Mouse (Mus musculus): Measurements from ENCODE around the gene Hist2h4. TPM values are rescaled to one million over a fixed set of nuclear protein-coding genes. Genes with fewer than 3 reads are reported as not detected.

Hist2h4 gene
- polyA plus RNA-seq, 1 experiment from 2014 or later, result 8.4 TPM

GRCm38 (mm10) chr3:96263558-96264403 is 670 bp upstream of the Hist2h4 start:
- peak; percentile 26; the same call in 1 of the 2 replicates for ATAC-seq
- peak overlapping the region; percentile 85 for H3K4me2 ChIP-seq (ENCODE audit: low read length)
- 4% methylated on average over 27 of the region's 27 CpGs for WGBS
- peak overlapping the region; percentile 98 for H3K27ac ChIP-seq (ENCODE audit: low read length)
- H3K36me3 ChIP-seq (ENCODE audit: control insufficient read depth, insufficient read depth), result no peaks in the 10 kb centered on the region
- no peaks in the 10 kb centered on the region for H3K9me3 ChIP-seq (ENCODE audit: control insufficient read depth, low read length)
- H3K4me3 ChIP-seq (replicated peaks; ENCODE audit: low read length), result peak overlapping the region; percentile 69
- H3K27me3 ChIP-seq (replicated peaks; ENCODE audit: control insufficient read depth, insufficient read depth, low read length), result no peaks in the 10 kb centered on the region
- peak overlapping the region; percentile 58 for H3K9ac ChIP-seq (replicated peaks; ENCODE audit: low read depth, low read length)
- H3K4me1 ChIP-seq (replicated peaks; ENCODE audit: control insufficient read depth, insufficient read depth, low read length), result peaks cover 24% of the 10 kb centered on the region

- peak; percentile 71 for ATAC-seq
- H3K9me3 ChIP-seq (ENCODE audit: control insufficient read depth, low read length), result no peaks in the 10 kb centered on the region
- peaks cover 17% of the 10 kb centered on the region for H3K4me1 ChIP-seq (replicated peaks; ENCODE audit: control insufficient read depth, insufficient read depth, low read length)
- under 1% methylated on average over 19 of the region's 19 CpGs for WGBS
- H3K4me2 ChIP-seq (ENCODE audit: low read length), result peak overlapping the region; percentile 85
- no peaks in the 10 kb centered on the region for H3K36me3 ChIP-seq (ENCODE audit: control insufficient read depth, insufficient read depth)
- peak overlapping the region; percentile 98 for H3K27ac ChIP-seq (ENCODE audit: low read length)
- no peaks in the 10 kb centered on the region for H3K27me3 ChIP-seq (replicated peaks; ENCODE audit: control insufficient read depth, insufficient read depth, low read length)
- peak overlapping the region; percentile 69 for H3K4me3 ChIP-seq (replicated peaks; ENCODE audit: low read length)
- H3K9ac ChIP-seq (replicated peaks; ENCODE audit: low read depth, low read length), result peak overlapping the region; percentile 83
Measured at GRCm38 (mm10) chr3:96262216-96262875, 765 bp downstream of the Hist2h4 start.

DNA sequence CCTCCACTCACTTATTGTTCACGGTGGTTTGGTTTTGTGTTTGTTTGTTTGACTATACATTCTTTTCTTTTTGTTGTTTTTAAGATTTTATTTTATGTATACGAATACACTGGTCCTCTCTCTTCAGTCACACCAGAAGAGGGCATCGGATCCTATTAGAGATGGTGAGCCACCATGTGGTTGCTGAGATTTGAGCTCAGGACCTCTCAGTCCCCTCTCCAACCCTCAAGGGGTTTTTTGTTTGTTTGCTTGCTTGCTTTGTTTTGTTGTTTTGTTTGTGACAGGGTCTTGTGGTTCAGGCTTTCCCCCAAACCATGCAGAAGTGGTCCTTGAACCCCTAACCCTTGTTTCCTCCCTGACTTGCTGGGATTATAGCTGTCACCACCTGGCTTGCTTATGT is 1.5 kb downstream of the Hist2h4 start:
- no peak for ATAC-seq
- Histone ChIP-seq H3K4me1 (replicated peaks; ENCODE audit: control insufficient read depth, insufficient read depth, low read length) (peaks cover 17% of the 10 kb centered on the region), H3K9ac (replicated peaks; ENCODE audit: low read depth, low read length) (no peak overlapping the region; the same call in 1 of the 2 replicates), H3K27me3 (replicated peaks; ENCODE audit: control insufficient read depth, insufficient read depth, low read length) (no peaks in the 10 kb centered on the region), H3K4me3 (replicated peaks; ENCODE audit: low read length) (peak overlapping the region; percentile 69), H3K4me2 (ENCODE audit: low read length) (peak overlapping the region; percentile 85), H3K36me3 (ENCODE audit: control insufficient read depth, insufficient read depth) (no peaks in the 10 kb centered on the region), H3K9me3 (ENCODE audit: control insufficient read depth, low read length) (no peaks in the 10 kb centered on the region), H3K27ac (ENCODE audit: low read length) (peak overlapping the region; percentile 98)
- 54% methylated on average over 3 of the region's 3 CpGs for WGBS

DNA sequence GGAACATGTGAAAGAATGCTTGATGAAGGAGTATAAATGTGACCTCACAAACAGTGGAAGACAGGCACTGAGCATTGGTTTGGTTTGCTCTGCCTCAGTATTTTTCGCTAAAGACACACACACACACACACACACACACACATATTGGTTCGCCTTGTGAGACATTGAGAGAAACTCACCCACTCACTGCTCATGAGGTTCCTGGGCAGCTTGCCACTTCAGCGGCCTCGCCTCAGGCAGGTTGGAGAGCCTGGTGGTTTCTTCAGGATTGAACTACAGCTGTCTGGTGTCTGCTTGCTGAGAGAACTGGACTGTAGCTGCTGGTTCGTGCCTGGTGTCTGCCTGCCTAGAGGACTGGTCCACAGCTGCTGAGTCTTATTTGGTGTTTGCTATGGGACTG is 2.9 kb downstream of the Hist2h4 start:
- Histone ChIP-seq H3K4me3 (replicated peaks; ENCODE audit: low read length) (no peak overlapping the region), H3K4me2 (ENCODE audit: low read length) (no peak overlapping the region), H3K27ac (ENCODE audit: low read length) (no peak overlapping the region), H3K9ac (replicated peaks; ENCODE audit: low read depth, low read length) (no peak overlapping the region), H3K4me1 (replicated peaks; ENCODE audit: control insufficient read depth, insufficient read depth, low read length) (peaks cover 17% of the 10 kb centered on the region), H3K9me3 (ENCODE audit: control insufficient read depth, low read length) (no peaks in the 10 kb centered on the region), H3K36me3 (ENCODE audit: control insufficient read depth, insufficient read depth) (no peaks in the 10 kb centered on the region), H3K27me3 (replicated peaks; ENCODE audit: control insufficient read depth, insufficient read depth, low read length) (no peaks in the 10 kb centered on the region)
- 88% methylated on average over 5 of the region's 5 CpGs for WGBS
- ATAC-seq, result no peak

DNA sequence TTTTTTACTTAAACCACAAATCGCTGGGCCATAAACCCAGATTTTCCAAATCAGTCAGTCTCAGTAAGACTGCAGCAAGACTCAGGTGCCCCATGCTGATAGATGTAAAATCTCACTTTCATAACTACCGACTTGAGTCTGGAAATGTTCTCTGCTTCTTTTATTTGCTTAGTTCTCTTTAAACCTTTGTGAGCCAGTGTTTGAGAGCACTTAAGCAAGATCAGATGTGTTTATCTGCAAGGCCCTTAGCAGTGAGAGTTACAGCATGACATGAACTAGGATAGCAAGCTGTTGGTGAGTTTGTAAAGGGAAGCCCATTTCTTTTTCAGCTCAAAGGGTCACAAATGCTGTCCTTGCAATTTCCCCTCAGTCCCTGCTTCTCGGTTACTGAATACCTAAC is 5.9 kb downstream of the Hist2h4 start:
- 80% methylated on average over 3 of the region's 3 CpGs for WGBS

DNA sequence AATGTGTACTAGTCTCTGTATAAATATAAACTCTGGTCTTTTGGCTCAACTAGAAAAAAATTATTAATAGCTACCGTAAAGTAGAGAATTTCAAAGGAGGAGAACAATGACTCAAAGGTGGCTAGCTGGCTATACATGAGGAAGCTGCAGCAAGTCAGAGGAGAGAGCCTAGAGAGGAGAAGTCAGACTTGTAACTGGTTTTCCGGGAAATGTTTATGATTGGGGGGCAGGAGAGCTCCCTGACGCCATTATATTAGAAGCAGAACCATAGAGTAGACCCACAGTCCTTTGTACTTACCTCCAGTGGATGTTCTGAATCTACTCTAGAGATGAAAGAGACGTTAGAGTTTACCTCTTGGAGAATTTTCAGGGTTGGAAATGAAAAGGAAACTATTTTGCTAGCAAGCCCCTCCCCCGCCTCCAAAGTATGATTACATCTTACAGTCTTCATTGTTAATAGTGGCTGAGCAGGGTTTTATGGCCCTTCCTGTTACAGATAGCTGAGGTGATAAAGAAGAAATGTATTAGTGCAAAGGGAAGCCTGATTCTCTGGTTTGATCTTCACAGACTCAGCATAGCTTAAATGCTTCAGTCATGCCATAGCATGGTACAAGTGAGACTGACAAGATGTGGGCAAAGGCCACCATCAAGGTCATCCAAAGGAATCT is 7.1 kb downstream of the Hist2h4 start:
- no peaks in the 10 kb centered on the region for H3K36me3 ChIP-seq (ENCODE audit: control insufficient read depth, insufficient read depth)
- WGBS, result 82% methylated on average over 5 of the region's 5 CpGs
- H3K9me3 ChIP-seq (ENCODE audit: control insufficient read depth, low read length), result no peaks in the 10 kb centered on the region
- H3K4me2 ChIP-seq (ENCODE audit: low read length), result no peak overlapping the region
- no peaks in the 10 kb centered on the region for H3K27me3 ChIP-seq (replicated peaks; ENCODE audit: control insufficient read depth, insufficient read depth, low read length)
- no peak overlapping the region for H3K4me3 ChIP-seq (replicated peaks; ENCODE audit: low read length)
- no peak overlapping the region for H3K27ac ChIP-seq (ENCODE audit: low read length)
- ATAC-seq, result no peak
- H3K4me1 ChIP-seq (replicated peaks; ENCODE audit: control insufficient read depth, insufficient read depth, low read length), result no peaks in the 10 kb centered on the region
- H3K9ac ChIP-seq (replicated peaks; ENCODE audit: low read depth, low read length), result no peak overlapping the region

More for the DNA sequence above, 5.9 kb downstream of the Hist2h4 start:
- Histone ChIP-seq H3K4me3 (replicated peaks; ENCODE audit: low read length) (no peak overlapping the region), H3K27ac (ENCODE audit: low read length) (no peak overlapping the region), H3K9ac (replicated peaks; ENCODE audit: low read depth, low read length) (no peak overlapping the region), H3K9me3 (ENCODE audit: control insufficient read depth, low read length) (no peaks in the 10 kb centered on the region), H3K4me2 (ENCODE audit: low read length) (no peak overlapping the region), H3K4me1 (replicated peaks; ENCODE audit: control insufficient read depth, insufficient read depth, low read length) (peaks cover 5% of the 10 kb centered on the region), H3K36me3 (ENCODE audit: control insufficient read depth, insufficient read depth) (no peaks in the 10 kb centered on the region), H3K27me3 (replicated peaks; ENCODE audit: control insufficient read depth, insufficient read depth, low read length) (no peaks in the 10 kb centered on the region)
- no peak for ATAC-seq

DNA sequence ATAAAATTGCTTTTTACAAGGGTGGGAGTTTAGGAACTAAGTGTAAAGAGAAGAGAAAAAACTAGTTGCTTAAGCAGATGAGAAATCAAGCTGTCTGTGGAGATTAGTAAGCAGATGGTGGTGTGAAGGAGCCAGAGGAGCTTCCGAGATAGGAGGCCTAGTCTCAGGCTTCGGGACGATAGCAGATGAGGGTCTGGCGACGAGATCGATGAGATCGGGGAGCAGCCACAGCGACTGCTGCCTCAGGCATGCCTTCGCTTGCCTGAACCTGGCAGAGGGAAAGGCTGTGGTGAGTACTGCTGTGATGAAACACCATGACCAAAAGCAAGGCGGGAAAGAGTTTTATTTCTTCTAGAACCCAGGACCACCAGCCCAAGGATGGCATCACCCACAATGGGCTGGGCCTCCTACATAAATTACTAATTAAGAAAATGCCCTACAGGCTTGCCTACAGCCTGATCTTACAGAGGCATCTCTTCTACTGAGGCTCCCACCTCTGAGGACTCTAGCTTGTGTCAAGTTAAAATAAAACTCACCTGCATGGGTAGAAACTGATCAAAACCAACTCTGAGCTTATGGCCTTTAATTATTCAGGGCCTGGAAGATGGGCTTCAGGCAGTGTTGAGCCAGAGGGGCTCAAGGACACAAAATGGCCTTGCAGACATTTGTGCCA is 8.3 kb downstream of the Hist2h4 start:
- ATAC-seq, result no peak
- WGBS, result 54% methylated on average over 10 of the region's 10 CpGs
- no peak overlapping the region for H3K4me2 ChIP-seq (ENCODE audit: low read length)
- no peak overlapping the region for H3K9ac ChIP-seq (replicated peaks; ENCODE audit: low read depth, low read length)
- H3K4me3 ChIP-seq (replicated peaks; ENCODE audit: low read length), result no peak overlapping the region
- H3K27me3 ChIP-seq (replicated peaks; ENCODE audit: control insufficient read depth, insufficient read depth, low read length), result no peaks in the 10 kb centered on the region
- no peaks in the 10 kb centered on the region for H3K4me1 ChIP-seq (replicated peaks; ENCODE audit: control insufficient read depth, insufficient read depth, low read length)
- H3K27ac ChIP-seq (ENCODE audit: low read length), result no peak overlapping the region
- H3K36me3 ChIP-seq (ENCODE audit: control insufficient read depth, insufficient read depth), result no peaks in the 10 kb centered on the region
- no peaks in the 10 kb centered on the region for H3K9me3 ChIP-seq (ENCODE audit: control insufficient read depth, low read length)

DNA sequence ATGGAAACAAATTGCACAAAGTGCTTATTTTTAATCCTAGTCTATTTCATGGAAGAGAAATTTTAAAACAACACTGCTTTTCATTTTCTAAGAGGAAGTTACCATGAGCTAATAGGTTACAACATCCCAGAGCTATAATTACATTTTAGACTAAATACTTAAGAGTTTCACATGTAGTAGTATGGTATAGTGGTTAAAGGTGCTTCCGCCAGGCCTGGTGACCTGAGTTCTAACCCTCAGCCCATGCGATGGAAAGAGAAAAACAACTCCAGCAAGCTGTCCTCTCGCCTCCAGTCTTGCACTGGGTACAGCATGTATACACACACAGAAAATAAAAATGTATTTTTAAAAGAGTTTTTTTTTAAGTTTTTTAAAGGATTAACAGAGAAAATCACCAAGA is 11.3 kb downstream of the Hist2h4 start:
- no peaks in the 10 kb centered on the region for H3K36me3 ChIP-seq (ENCODE audit: control insufficient read depth, insufficient read depth)
- H3K9ac ChIP-seq (replicated peaks; ENCODE audit: low read depth, low read length), result no peak overlapping the region
- ATAC-seq, result no peak
- no peaks in the 10 kb centered on the region for H3K27me3 ChIP-seq (replicated peaks; ENCODE audit: control insufficient read depth, insufficient read depth, low read length)
- H3K27ac ChIP-seq (ENCODE audit: low read length), result no peak overlapping the region
- H3K4me3 ChIP-seq (replicated peaks; ENCODE audit: low read length), result no peak overlapping the region
- WGBS, result 92% methylated on average over 3 of the region's 3 CpGs
- no peak overlapping the region for H3K4me2 ChIP-seq (ENCODE audit: low read length)
- H3K9me3 ChIP-seq (ENCODE audit: control insufficient read depth, low read length), result no peaks in the 10 kb centered on the region
- H3K4me1 ChIP-seq (replicated peaks; ENCODE audit: control insufficient read depth, insufficient read depth, low read length), result peaks cover 5% of the 10 kb centered on the region

DNA sequence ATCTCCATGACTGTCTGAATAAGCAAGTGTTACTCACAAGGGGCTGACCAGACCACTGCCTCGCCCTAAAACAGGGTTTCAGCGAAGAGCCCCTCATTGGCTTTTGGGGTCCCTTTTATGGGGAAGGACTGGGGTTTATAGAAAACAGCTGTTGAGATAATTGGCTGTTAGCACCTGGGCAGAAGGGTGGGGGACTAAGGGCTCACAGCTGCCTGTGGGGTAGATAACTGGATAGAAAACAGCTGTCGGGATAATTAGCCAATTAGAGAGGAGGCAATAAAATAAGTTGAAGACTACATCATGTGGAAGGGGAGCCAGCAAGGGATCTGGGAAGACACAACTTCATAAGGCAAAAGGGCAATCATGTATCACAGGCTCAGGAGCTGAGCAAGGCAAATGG is 12.2 kb downstream of the Hist2h4 start:
- Histone ChIP-seq H3K4me3 (replicated peaks; ENCODE audit: low read length) (no peak overlapping the region), H3K27me3 (replicated peaks; ENCODE audit: control insufficient read depth, insufficient read depth, low read length) (no peaks in the 10 kb centered on the region), H3K9ac (replicated peaks; ENCODE audit: low read depth, low read length) (no peak overlapping the region), H3K27ac (ENCODE audit: low read length) (no peak overlapping the region), H3K9me3 (ENCODE audit: control insufficient read depth, low read length) (no peaks in the 10 kb centered on the region), H3K36me3 (ENCODE audit: control insufficient read depth, insufficient read depth) (no peaks in the 10 kb centered on the region), H3K4me1 (replicated peaks; ENCODE audit: control insufficient read depth, insufficient read depth, low read length) (peaks cover 5% of the 10 kb centered on the region), H3K4me2 (ENCODE audit: low read length) (no peak overlapping the region)
- no peak for ATAC-seq
- 70% methylated on average over 3 of the region's 3 CpGs for WGBS

All from forebrain, embryonic 16.5 days (tissue).